ENCODE assay signal across 14 mouse cellular contexts in the genomic region with DNA sequence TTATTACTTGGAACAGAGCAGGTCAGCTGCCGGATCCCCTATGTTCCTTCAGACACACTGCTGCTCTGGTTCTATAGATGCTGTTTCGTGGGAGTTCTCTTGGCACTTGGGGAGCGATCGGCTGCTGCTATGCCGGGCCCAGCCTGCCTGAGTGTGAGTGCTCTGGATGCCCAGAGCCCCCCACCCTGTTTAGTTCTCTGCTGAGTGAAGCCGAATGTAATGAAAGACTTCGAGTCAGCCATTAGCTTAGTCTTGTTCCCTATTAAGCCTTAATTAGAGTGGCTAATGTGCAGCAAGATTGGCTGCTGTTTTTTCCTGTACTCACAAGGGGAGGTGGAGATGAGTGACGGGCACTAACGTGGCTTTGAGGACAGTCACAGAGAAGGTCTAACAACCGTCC. TPM values are rescaled to one million over a fixed set of nuclear protein-coding genes. Genes with fewer than 3 reads are reported as not detected.
DNase-seq lines count a peak whose midpoint lies in the region; ATAC-seq lines count a peak whose summit lies in the region.
"Had no signal": no experiment of that assay in that cellular context is flagged by ENCODE, and none has a peak within 500 bp of the region (broad histone marks: within the 10 kb centered on the region; RNA-seq: fewer than 3 reads in every experiment).

No protein-coding gene starts in this region.

- H3K27ac ChIP-seq in kidney, embryonic 16.5 days (ENCODE audit: low read length): no peak overlapping the region
- 0 out of 2 replicates have a peak overlapping the region, but pooled peaks have one; percentile 17 for H3K27ac ChIP-seq in embryonic facial prominence, embryonic 12.5 days
- H3K27ac ChIP-seq in forebrain, embryonic 15.5 days (replicated peaks): no peak overlapping the region
- H3K27ac ChIP-seq in neural tube, embryonic 13.5 days (replicated peaks): no peak overlapping the region

- peaks cover 4% of the 10 kb centered on the region; the same call in 1 of the 2 replicates for H3K36me3 ChIP-seq in kidney, embryonic 16.5 days (ENCODE audit: insufficient read depth, low read length)
- peaks cover 33% of the 10 kb centered on the region for H3K36me3 ChIP-seq in embryonic facial prominence, embryonic 12.5 days
- H3K36me3 ChIP-seq in forebrain, embryonic 15.5 days: 0 out of 2 replicates have a peak, but pooled peaks cover 6% of the 10 kb centered on the region
- H3K36me3 ChIP-seq in neural tube, embryonic 13.5 days: peaks cover 8% of the 10 kb centered on the region

- no peak overlapping the region for H3K9ac ChIP-seq in kidney, embryonic 16.5 days (replicated peaks; ENCODE audit: low read length)
- H3K9ac ChIP-seq in embryonic facial prominence, embryonic 12.5 days: no peak overlapping the region
- H3K9ac ChIP-seq in forebrain, embryonic 15.5 days (replicated peaks): no peak overlapping the region
- no peak overlapping the region for H3K9ac ChIP-seq in neural tube, embryonic 13.5 days
- H3K9ac ChIP-seq: liver, postnatal 0 days had no signal

- DNase-seq in kidney, adult 9 months: no peak
- DNase-seq in layer of hippocampus, adult 9-11 months: no peak
- no peak for DNase-seq in heart, postnatal 4 days
- DNase-seq: cerebellum, adult 18-20 months; heart, postnatal 14 days; kidney, adult 8-10 months; left cerebral cortex, postnatal 4 days; liver, postnatal 0 days; lung, postnatal 36 days; right cerebral cortex, postnatal 4 days had no signal

- H3K9me3 ChIP-seq in kidney, embryonic 16.5 days (ENCODE audit: low read length): no peaks in the 10 kb centered on the region
- H3K9me3 ChIP-seq in embryonic facial prominence, embryonic 12.5 days: no peaks in the 10 kb centered on the region
- no peaks in the 10 kb centered on the region for H3K9me3 ChIP-seq in forebrain, embryonic 15.5 days
- H3K9me3 ChIP-seq in neural tube, embryonic 13.5 days: no peaks in the 10 kb centered on the region

- H3K4me1 ChIP-seq in kidney, embryonic 16.5 days (ENCODE audit: insufficient read depth, low read length): peaks cover 11% of the 10 kb centered on the region
- peaks cover 5% of the 10 kb centered on the region for H3K4me1 ChIP-seq in embryonic facial prominence, embryonic 12.5 days
- H3K4me1 ChIP-seq in forebrain, embryonic 15.5 days: peaks cover 23% of the 10 kb centered on the region
- peaks cover 21% of the 10 kb centered on the region for H3K4me1 ChIP-seq in neural tube, embryonic 13.5 days (replicated peaks)

- WGBS in kidney, embryonic 16.5 days: 24% methylated on average over 10 of the region's 10 CpGs
- WGBS in embryonic facial prominence, embryonic 12.5 days: 52% methylated on average over 10 of the region's 10 CpGs
- 13% methylated on average over 10 of the region's 10 CpGs for WGBS in forebrain, embryonic 15.5 days
- WGBS in neural tube, embryonic 13.5 days: 24% methylated on average over 10 of the region's 10 CpGs

- peak; percentile 60; the same call in 1 of the 2 replicates for ATAC-seq in kidney, embryonic 16.5 days (ENCODE audit: low FRiP score, low TSS enrichment)
- ATAC-seq in embryonic facial prominence, embryonic 12.5 days (ENCODE audit: insufficient number of reproducible peaks, insufficient read depth, low FRiP score, low TSS enrichment): no peak
- peak; percentile 79 for ATAC-seq in forebrain, embryonic 15.5 days (replicated peaks)
- peak; percentile 52; the same call in 1 of the 2 replicates for ATAC-seq in neural tube, embryonic 13.5 days (ENCODE audit: low read depth)
- ATAC-seq: liver, postnatal 0 days had no signal

- no peaks in the 10 kb centered on the region; the same call in 1 of the 2 replicates for H3K27me3 ChIP-seq in kidney, embryonic 16.5 days (ENCODE audit: insufficient read depth, low read length)
- no peaks in the 10 kb centered on the region for H3K27me3 ChIP-seq in embryonic facial prominence, embryonic 12.5 days
- H3K27me3 ChIP-seq in forebrain, embryonic 15.5 days: peaks cover 5% of the 10 kb centered on the region; the same call in 1 of the 2 replicates
- 0 out of 2 replicates have a peak, but pooled peaks cover 2% of the 10 kb centered on the region for H3K27me3 ChIP-seq in neural tube, embryonic 13.5 days

- H3K4me2 ChIP-seq in kidney, embryonic 16.5 days (replicated peaks; ENCODE audit: low read depth, low read length): peak overlapping the region; percentile 16; the same call in 1 of the 2 replicates
- no peak overlapping the region for H3K4me2 ChIP-seq in embryonic facial prominence, embryonic 12.5 days (replicated peaks)
- no peak overlapping the region for H3K4me2 ChIP-seq in forebrain, embryonic 15.5 days (replicated peaks)
- H3K4me2 ChIP-seq in neural tube, embryonic 13.5 days: peak overlapping the region; percentile 8; the same call in 1 of the 2 replicates

- no peak overlapping the region for H3K4me3 ChIP-seq in kidney, embryonic 16.5 days (ENCODE audit: low read length)
- H3K4me3 ChIP-seq in embryonic facial prominence, embryonic 12.5 days: no peak overlapping the region
- H3K4me3 ChIP-seq in forebrain, embryonic 15.5 days: no peak overlapping the region
- no peak overlapping the region for H3K4me3 ChIP-seq in neural tube, embryonic 13.5 days

RNA-seq across cellular contexts. Expression of gene Sgo2a, which starts 55.1 kb away (rescaled TPM):
- polyA plus RNA-seq in kidney, embryonic 16.5 days (2015; fragmentation: Nextera tagmentation; extraction: Ambion mirVana): 15.6 and 16.5 TPM in 2 replicates
- polyA plus RNA-seq in embryonic facial prominence, embryonic 12.5 days (2016; fragmentation: Nextera tagmentation; extraction: Ambion mirVana): 22.4 and 24.2 TPM in 2 replicates
- polyA plus RNA-seq in forebrain, embryonic 15.5 days (2015; fragmentation: Nextera tagmentation; extraction: Ambion mirVana): 9.5 and 10.1 TPM in 2 replicates
- polyA plus RNA-seq in neural tube, embryonic 13.5 days (2015; fragmentation: Nextera tagmentation; extraction: Ambion mirVana): 3.3 and 4.9 TPM in 2 replicates
- 10 to 100 TPM; 18.0 to 22.5 TPM for total RNA-seq in heart, postnatal 4 days (2021)

Comparison
In these comparisons a context has a peak if more than half of its experiments do, and no peak if none do; other contexts are left out.
1. H3K4me2 ChIP-seq: peak in kidney, embryonic 16.5 days (single experiment) and neural tube, embryonic 13.5 days (single experiment); none in embryonic facial prominence, embryonic 12.5 days (single experiment) and forebrain, embryonic 15.5 days (single experiment).